Mouse (Mus musculus) olfactory bulb, adult 2 months (tissue): ENCODE data around the gene Heg1.

ENCODE experiments used
- CTCF ChIP-seq: fragments of 200-500 bp; IDR thresholded peaks from 2 replicates; pipeline ENCODE4 v1.5.1; 2012; ENCODE audit warnings: low read depth, mild to moderate bottlenecking, low read length, moderate library complexity; ENCODE audit not compliant: insufficient read depth
- POLR2A ChIP-seq: fragments of 200-500 bp; IDR thresholded peaks from 2 replicates; pipeline ENCODE4 v1.6.1; 2012; ENCODE audit warnings: mild to moderate bottlenecking, low read depth, low read length, moderate library complexity; ENCODE audit not compliant: insufficient read depth

DNA sequence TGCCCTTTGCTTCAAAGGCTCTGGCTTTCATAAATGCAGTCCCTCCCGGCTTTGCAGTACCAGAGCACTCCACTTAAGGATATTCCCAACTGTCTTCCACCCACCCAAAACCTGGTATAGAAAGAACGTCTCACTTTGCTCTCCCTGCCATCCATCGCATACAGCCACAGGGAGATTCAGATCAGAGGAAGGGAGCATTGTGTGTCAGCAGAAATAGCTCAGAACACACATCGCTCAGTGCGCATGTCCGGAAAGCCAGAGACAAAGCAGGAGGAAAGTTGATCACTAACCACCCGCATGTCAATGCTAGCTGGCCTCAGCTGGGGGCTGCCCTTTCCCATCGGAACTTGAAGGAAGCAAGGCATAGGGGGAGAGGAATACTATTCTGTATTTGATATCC is 71.1 kb downstream of the Heg1 start:
- TF ChIP-seq CTCF (no peak), POLR2A (no peak)
